Mouse (Mus musculus) embryonic fibroblast, embryonic 13.5 days (primary cell): Measurements from ENCODE around the gene Samd4b.

Experiments used
- CTCF ChIP-seq: IDR thresholded peaks from 2 replicates; pipeline ENCODE4 v1.5.1; 2011; ENCODE audit warnings: mild to moderate bottlenecking, control low read depth, low read length, moderate library complexity, borderline replicate concordance; ENCODE audit not compliant: insufficient read depth
- POLR2A ChIP-seq: IDR thresholded peaks from 2 replicates; pipeline ENCODE4 v1.6.1; 2011; ENCODE audit warnings: low read depth, mild to moderate bottlenecking, control low read depth, low read length, moderate library complexity

GRCm38 (mm10) chr7:28444344-28444974 is 153.5 kb downstream of the Samd4b start:
- TF ChIP-seq POLR2A (no peak), CTCF (no peak)
